Mouse (Mus musculus) spleen, embryonic (tissue): ENCODE measurements around the gene Erap1.
"Not testable (repeated sequence)": the region's sequence is repeated elsewhere in the genome, so short reads cannot be mapped to it uniquely, and the experiment has no call there.

Experiments used
- CTCF ChIA-PET: fragments of 350-600 bp; sonication (Branson Sonifier 250); formaldehyde crosslinking; loops from one replicate; lab custom pipeline; 2022; lab: Charles Lee

Erap1 gene

DNA sequence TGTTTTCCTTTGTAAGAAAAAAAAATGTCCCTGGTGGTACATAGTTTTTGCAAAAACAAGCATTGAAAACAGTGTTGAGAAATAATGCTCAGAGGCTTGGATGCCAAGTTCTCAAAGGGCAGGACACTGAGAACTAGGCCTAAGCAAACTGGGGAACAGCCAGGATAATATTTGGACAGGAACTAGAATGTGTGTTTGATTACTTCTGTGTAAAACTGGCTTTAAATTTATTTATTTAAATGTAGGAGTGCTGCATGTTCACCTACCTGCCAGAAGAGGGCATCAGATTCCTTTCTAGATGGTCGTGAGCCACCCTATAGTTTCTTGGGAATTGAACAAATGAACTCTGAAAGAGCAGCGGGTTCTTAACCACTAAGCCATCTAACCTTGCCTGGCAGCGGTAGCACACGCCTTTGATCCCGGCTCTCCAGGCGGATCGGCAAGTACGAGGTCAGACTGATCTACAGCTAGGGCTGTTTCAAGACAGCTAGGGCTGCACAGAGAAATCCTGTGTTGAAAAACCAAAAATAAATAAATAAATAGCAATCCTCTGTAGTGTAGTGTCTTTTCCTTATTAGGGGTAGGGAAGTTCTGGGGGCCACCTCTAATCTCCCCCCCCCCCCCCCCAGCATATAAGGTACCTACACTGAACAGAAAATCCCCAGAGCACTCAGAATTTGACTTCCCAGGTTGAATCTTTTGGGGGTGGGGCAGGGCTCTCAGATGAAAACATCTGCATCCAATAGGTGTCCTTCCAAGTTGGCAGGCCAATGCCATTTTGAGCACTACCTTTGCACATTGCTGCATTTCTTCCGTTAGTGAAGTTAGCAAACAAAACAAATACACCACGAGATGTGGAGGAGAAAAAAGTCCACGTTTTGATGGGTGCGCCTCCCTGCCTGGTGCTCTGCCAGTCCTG, at the start of gene Erap1:
Gene Erap1 (plus strand): TSS at position 776 of the 919 bp plus-strand sequence.
- CTCF ChIA-PET, result interaction anchor here (0.5 kb wide), 1 partner anchor 216 kb away, joined by 4 read pairs; no protein-coding TSS in a partner anchor

DNA sequence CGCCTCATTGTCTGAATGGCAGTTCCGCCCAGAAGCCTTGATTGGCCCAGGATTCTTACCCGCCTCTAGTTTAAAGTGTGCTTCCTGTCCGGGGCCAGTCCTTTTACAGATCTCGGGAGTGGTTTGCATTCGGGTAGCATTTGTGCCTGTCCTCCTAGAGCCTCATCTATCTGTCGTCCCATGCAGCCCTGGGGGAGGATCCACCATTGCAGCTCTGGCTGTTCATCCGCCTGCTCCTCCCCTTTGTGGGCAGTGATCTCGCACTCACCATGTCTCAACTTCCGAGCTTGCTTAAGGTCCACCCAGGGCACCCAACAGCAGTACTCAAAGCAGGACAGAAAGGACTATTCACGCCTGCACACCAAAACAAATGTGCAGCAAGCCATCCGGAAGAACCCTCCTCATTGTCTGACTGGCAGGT, 48.0 kb upstream of the Erap1 start:
- CTCF ChIA-PET, result not testable (repeated sequence)

DNA sequence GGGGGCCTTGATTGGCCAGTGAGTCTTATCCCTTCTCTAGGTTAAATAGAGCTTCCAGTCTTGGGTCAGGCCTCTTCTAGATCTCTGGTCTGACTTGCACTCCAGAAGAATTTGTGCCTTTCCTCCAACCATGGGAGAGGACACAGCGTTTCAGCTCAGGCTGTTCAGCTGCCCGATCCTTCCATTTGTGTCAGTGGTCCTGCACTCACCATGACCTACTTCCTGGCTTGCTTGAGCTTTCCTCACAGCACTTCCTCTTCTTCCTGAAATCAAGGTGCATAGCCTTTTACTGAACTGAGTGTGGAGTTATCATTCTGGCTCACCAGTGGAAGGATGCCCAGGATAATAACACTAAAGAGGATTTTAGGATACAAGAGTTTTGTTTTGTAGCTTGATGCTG, 47.5 kb upstream of the Erap1 start:
- CTCF ChIA-PET, result not testable (repeated sequence)

DNA sequence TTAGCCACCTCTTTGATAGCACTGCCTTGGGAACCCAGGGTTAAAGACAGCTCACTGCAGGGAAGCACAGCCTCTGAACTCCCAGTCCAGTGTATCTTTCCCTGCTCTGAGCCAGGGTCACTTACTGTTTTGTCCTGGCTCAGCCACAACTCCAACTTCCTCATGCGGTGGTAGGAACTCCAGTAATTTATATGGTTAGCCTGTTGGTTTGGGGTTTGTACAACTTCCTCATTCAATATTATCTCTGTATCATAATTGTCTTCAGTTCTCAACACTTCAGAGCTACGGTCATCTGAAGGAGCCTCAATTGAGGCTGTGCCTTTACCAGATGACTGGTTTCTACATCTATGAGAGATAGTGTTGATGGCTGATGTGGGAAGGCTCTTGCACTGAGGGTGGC, 42.3 kb upstream of the Erap1 start:
- CTCF ChIA-PET, result not testable (repeated sequence)

DNA sequence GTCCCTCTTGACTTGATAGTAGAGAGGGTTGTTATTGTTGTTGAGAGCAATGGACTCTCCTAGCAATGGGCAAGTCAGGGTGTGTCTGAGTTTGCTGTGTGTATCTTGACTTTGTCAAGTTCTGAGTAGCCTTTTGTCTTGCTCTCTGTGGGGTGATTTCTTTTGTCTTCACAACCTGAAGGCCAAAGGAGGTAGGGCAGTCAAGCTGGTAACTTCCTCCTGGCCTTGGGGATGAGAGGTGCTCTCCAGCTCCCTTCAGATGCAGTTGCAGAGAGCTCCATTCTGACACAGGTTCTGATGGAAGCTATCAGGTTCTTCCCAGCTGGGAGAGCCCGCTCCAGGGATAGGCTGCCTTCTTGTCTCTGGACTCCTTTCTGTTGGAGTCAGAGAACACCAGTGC, 37.6 kb upstream of the Erap1 start:
- CTCF ChIA-PET, result not testable (repeated sequence)

DNA sequence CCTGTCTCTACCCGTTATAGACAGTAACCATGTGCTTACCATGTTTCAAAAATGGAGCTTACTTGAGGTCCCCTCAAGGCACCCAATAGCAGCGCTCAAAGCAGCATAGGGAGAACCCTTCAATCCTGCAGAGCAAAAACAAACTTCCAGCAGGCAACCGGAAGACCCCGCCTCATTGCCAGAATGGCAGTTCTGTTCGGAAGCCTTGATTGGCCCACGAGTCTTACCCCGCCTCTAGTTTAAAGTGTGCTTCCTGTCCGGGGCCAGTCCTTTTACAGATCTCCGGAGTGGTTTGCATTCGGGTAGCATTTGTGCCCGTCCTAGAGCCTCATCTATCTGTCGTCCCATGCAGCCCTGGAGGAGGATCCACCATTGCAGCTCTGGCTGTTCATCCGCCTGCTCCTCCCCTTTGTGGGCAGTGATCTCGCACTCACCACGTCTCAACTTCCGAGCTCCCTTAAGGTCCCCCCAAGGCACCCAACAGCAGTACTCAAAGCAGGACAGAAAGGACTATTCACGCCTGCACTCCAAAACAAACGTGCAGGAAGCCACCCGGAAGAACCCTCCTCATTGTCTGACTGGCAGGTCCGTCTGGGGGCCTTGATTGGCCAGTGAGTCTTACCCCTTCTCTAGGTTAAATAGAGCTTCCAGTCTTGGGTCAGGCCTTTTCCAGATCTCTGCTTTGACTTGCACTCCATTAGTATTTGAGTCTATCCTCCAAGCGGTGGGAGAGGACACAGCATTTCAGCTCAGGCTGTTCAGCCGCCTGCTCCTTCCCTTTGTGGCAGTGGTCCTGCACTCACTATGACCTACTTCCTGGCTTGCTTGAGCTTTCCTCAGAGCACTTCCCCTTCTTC, 22.0 kb upstream of the Erap1 start:
- CTCF ChIA-PET, result interaction anchor here (0.5 kb wide), 1 partner anchor 83 kb away, joined by 9 read pairs; no protein-coding TSS in a partner anchor

DNA sequence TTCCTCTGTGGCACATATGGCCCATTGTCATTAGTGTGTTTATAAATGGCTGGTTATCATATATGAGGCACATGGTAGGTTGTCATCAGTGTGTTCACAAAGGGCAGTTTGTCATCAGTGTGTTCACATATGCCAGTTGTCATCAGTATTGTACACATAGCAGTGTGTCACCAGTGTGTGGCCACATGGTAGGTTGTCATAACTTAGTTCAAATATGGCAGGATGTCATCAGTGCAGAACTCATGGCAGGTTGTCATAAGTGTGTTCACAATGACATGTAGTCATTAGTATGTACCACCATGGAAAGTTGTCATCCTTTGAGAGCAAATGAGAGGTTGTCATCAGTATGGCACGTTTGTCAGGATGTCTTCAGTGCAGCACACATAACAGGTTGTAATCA, 7.0 kb upstream of the Erap1 start:
- CTCF ChIA-PET, result no interaction called here

DNA sequence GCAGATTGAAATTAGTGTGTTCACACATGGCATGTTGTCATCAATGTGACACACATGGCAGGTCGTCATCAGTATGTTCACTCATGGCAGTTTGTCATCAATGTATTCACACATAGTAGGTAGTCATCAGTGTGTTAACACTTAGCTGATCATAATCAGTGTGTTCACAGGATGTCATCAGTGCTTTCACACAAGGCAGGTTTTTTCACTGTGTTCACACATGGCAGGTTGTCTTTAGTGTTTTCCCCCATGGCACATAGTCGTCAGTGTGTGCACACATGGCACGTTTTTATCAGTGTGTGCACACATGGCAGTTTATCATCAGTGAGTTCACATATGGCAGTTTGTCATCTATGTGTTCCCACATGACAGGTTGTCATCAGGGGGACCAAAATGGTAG, 6.5 kb upstream of the Erap1 start:
- CTCF ChIA-PET, result no interaction called here

DNA sequence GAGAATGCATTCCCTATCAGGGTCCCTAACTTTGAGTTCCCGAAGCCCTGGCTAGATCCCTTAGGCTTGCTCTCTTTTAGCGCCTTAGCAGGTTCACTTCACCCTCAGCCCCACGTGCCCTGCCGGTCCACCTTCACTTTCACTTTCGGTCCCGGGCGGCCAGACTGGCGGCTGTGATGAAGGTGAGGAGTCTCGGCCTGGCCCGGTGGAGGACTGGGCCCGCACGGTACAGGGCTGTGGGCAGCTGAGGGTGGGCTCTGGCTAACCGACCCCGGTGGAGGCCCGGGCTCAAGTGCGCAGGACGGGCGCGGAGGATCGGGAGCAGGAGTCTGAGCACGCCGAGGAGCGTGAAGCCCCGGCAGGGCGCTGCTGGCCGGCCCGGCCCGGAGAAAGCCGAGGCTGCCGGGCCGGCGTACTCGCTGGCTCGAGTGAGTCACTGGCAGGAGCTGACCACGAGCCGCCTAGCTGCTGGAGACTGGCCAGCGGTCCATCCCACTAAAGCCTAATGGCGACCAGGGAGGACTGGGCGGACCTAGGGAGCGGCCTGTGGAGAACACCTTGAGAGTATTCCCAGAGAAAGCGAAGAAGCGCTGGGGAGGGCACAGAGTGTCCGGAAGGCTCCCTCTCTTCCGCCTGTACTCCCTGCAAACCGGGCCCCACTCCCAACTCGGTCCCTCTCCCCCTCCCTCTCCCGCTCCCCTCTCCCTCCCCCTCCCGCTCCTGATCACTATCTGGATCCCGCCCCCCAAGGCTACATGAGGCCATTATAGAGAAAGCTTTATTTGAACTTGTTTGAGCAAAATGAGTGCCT, 549 bp downstream of the Erap1 start:
- CTCF ChIA-PET, result interaction anchor here (0.5 to 0.6 kb wide), 3 partner anchors 18 to 309 kb away, joined by 4 to 5 read pairs (median 4); no protein-coding TSS in a partner anchor

DNA sequence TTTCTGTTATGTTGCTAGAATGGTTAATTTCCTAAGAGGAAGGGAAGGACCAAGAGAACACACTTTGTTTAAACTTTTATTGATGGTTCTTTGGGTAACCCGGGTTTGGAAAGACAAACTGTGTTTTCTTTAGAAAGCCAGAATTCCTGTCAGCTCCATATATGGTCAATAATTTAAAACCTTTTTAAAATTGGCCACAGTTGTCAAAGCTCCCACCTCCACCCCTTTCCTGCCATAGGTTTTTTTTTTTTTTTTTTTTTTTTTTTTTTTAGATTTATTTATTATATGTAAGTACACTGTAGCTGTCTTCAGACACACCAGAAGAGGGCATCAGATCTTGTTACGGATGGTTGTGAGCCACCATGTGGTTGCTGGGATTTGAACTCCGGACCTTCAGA, 1.2 kb downstream of the Erap1 start:
- CTCF ChIA-PET, result interaction anchor here (0.6 kb wide), 2 partner anchors 17 to 310 kb away, joined by 4 to 5 read pairs; no protein-coding TSS in a partner anchor

DNA sequence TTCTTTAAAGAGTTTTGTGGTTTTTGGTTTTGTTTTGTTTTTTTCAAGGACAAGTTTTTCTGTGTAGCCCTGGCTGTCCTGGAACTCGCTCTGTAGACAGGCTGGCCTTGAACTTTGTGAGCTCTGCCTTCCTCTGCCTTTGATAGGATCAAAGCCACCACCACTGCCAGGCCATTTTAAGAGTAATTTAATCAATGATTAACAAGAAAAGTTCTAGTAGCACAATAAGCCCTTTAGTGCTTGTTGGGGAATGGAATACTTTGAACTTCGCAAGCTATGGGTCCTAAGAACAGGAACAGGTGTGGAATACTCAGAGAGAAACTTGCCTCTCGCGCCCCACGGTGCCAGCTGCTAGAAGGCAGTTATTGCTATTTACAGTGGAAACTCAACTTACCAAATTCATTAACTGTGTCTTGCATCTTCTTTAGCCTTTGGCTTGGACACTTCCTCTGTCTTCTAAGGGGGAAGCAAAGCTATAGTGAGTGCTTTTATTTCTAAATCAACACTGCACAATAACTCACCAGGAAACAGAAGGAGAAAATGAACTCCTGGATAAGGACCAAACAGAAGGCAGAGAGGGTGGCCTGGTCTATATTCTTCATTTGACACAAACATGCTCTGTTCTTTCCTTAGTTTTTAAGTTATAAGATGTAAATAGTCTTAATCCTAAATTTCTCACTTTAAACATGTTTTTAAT, 56.3 kb downstream of the Erap1 start:
- CTCF ChIA-PET, result no interaction called here

DNA sequence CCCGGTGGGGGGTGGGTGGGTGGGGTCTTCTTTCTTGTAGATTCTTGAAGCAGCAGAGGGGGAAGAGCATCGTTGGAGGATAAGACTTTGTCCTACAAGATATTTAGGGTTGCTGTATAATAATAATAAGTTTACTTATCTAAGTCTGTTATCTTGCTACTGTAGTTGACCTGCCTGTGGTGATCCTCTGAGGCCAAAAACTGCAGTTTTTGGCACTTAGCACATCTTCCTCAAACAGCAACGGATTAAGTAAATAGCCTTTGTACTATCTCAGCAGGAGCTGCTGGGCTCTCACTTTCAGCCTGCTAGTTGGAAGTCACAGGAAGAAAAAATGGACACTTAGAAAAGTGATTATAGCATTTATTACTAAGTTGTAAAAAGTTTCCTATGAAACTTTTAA, 56.9 kb downstream of the Erap1 start:
- CTCF ChIA-PET, result no interaction called here

DNA sequence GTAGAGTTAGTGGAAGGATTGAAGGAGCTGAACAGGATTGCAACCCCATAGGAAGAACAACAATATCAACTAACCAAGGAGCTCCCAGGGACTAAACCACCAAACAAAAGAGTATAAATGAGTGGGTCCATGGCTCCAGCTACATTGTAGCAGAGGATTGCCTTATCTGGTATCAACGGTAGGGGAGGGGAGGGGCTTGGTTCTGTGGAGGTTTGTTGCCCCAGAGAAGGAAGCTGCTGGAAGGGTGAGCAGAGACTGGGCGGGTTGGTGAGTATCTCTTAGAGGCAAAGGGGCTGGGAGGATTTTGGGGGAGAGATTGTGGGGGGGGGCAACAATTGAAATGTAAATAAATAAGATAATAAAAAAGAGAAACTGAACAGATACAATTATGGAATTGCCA, 79.6 kb downstream of the Erap1 start:
- CTCF ChIA-PET, result no interaction called here

DNA sequence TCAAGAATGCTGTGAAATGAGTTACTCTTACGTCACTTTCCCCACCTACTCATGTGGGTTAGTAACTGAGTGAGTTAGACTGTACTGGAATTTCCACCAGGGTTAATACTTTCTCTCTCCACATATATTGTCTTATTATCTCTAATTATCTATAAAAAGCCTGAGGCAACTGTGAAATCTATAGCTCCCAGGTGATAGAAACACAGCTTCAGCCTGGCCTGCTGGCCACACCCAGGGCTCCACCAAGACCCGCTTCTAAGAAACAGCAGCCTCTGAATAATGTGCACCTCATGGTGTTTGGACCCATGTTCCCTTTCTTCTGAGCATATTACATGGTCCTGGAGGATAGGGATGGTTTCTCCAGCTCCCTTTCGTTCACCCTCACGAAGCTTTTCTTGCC, 94.4 kb downstream of the Erap1 start:
- CTCF ChIA-PET, result no interaction called here

DNA sequence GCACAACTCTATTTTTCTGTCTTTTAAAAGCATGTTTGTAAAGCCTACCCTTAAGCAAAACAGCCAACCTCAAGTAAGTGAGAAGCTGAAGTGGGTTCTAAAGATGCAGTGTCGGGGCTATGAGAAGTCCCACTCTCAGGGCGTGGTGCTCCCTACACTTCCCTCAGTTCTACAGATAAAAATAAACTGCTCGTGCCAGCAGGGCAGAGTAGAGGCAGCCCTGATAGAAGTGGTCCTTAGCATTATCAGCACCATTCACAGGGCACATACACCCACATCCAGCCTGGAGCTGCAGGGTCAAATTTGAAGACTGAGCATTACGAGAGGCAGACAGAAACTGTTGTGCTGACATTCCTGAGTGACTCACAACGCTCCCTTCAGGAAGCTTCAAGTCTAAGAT, 96.5 kb downstream of the Erap1 start:
- CTCF ChIA-PET, result no interaction called here

DNA sequence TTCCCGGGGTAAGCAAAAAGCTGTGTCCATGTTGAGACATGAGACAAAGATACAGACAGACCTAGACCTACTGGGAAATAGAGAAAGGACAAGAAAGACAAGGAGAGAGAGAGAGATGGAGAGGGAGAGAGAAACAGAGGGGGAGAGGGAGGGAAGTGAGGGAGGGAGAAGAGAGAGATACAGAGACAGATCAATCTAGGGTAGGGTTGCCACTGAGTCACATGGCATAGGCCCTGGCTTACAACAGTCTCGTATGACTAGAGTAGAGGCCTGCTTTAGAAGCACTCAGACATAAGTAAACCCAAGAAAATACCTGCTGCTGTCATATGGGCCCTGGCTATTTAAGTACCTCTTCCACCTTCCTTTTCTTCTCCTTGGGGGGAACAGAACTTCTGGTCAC, 97.0 kb downstream of the Erap1 start:
- CTCF ChIA-PET, result no interaction called here
